Mouse (Mus musculus) midbrain, postnatal 0 days (tissue): ENCODE results near the gene Mllt6. TPM values are rescaled to one million over a fixed set of nuclear protein-coding genes. Genes with fewer than 3 reads are reported as not detected.

Experiments
- ATAC-seq: fragments of 200-750 bp; cut with Nextera tagmentation; 2 replicates; pipeline ENCODE4 v1.8.0; 2017; ENCODE audit warnings: moderate number of reproducible peaks, mild to moderate bottlenecking, moderate TSS enrichment, moderate library complexity; ENCODE audit not compliant: low FRiP score
- DNase-seq: peaks from one replicate; pipeline ENCODE4 v3.0.0-alpha.2; 2015; ENCODE audit warnings: low spot score
- H3K27ac ChIP-seq: fragments of 300-500 bp; sonication (generic); 2 replicates; pipeline ENCODE4 v1.5.1; 2014; ENCODE audit warnings: low read depth, mild to moderate bottlenecking, low read length, mixed read lengths
- H3K27me3 ChIP-seq: fragments of 300-500 bp; sonication (generic); 2 replicates; pipeline ENCODE4 v1.6.1; 2014; ENCODE audit warnings: low read length, control low read depth, mixed read lengths; ENCODE audit not compliant: insufficient read depth
- H3K36me3 ChIP-seq: fragments of 300-500 bp; sonication (generic); 2 replicates; pipeline ENCODE4 v1.6.1; 2014; ENCODE audit warnings: low read length, control low read depth, mixed read lengths; ENCODE audit not compliant: insufficient read depth
- H3K4me1 ChIP-seq: fragments of 300-500 bp; sonication (generic); 2 replicates; pipeline ENCODE4 v1.6.1; 2014; ENCODE audit warnings: mild to moderate bottlenecking, control low read depth, antibody characterized with exemption, low read length, mixed read lengths; ENCODE audit not compliant: insufficient read depth
- H3K4me2 ChIP-seq: fragments of 300-500 bp; sonication (generic); 2 replicates; pipeline ENCODE4 v1.6.1; 2014; ENCODE audit warnings: low read depth, mild to moderate bottlenecking, low read length, mixed read lengths; ENCODE audit not compliant: poor library complexity, severe bottlenecking
- H3K4me3 ChIP-seq: fragments of 300-500 bp; sonication (generic); 2 replicates; pipeline ENCODE4 v1.5.1; 2014; ENCODE audit warnings: low read depth, mild to moderate bottlenecking, low read length, moderate library complexity
- H3K9ac ChIP-seq: fragments of 300-500 bp; sonication (generic); replicated peaks from 2 replicates; pipeline ENCODE4 v1.6.1; 2014; ENCODE audit warnings: mild to moderate bottlenecking, low read length, moderate library complexity, mixed read lengths; ENCODE audit not compliant: poor library complexity, severe bottlenecking
- H3K9me3 ChIP-seq: fragments of 300-500 bp; sonication (generic); 2 replicates; pipeline ENCODE4 v1.6.1; 2016; ENCODE audit warnings: low read length, control low read depth
- CTCF ChIP-seq: IDR thresholded peaks from 2 replicates; pipeline ENCODE4 v1.5.1; 2016; ENCODE audit warnings: antibody characterized with exemption, mild to moderate bottlenecking
- WGBS: fragments of 180-500 bp; shearing (Covaris S2); extraction: QIAGEN DNeasy Blood & Tissue Kit; methylation state at CpG from one replicate; pipeline ENCODE4 v1.1.7; 2014; 5-methylcytosine and 5-hydroxymethylcytosine counted together
- polyA plus RNA-seq: library from polyadenylated mRNA; unstranded; fragments of >200 nt; fragmentation: Nextera tagmentation; extraction: Ambion mirVana; gene quantifications from 2 replicates; pipeline ENCODE4 v1.2.1, GENCODE M21; 2015
- total RNA-seq: library from RNA; depleted of rRNA; stranded (reverse); fragments of >200 nt; gene quantifications from 2 replicates; pipeline ENCODE4 v1.2.3, GENCODE M21; 2014

Gene Mllt6
- total and polyA plus RNA-seq, 2 experiments from 2014 or later = 1.7 to 52.8 TPM

DNA sequence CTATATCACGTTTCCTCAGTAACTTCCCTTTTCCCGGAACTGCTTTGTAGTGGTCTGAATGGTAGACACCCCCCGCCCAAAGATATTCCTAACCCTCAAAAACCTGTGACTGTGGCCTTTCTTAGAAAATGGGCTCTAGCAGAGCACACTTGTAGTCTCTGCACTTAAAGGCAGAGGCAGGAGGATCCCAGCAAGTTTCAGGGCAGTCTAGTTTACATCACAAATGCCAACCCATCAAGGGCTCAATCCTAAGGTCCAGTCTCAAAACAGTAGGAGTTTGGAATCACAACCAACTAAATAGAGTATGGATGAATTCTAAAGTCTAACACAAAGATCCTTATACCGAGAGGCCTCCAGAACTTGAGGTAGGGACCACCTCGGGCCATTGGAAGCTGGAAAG is 37.7 kb upstream of the Mllt6 start:
- Histone ChIP-seq H3K4me3 (no peak overlapping the region), H3K9ac (no peak overlapping the region), H3K27me3 (peaks cover 34% of the 10 kb centered on the region), H3K9me3 (no peaks in the 10 kb centered on the region), H3K4me2 (no peak overlapping the region), H3K36me3 (no peaks in the 10 kb centered on the region), H3K27ac (no peak overlapping the region), H3K4me1 (no peaks in the 10 kb centered on the region)
- WGBS = 71% methylated on average over 5 of the region's 5 CpGs
- no peak for DNase-seq
- no peak for ATAC-seq
- TF ChIP-seq CTCF = no peak

- H3K4me2 ChIP-seq = no peak overlapping the region
- WGBS = 8% methylated on average over 13 of the region's 13 CpGs
Measured at GRCm38 (mm10) chr11:97626431-97626830, 36.8 kb upstream of the Mllt6 start.

GRCm38 (mm10) chr11:97626850-97627249 is 36.4 kb upstream of the Mllt6 start:
- 18% methylated on average over 10 of the region's 10 CpGs for WGBS
- Histone ChIP-seq H3K36me3 (no peaks in the 10 kb centered on the region), H3K4me2 (no peak overlapping the region), H3K27me3 (peaks cover 47% of the 10 kb centered on the region), H3K9ac (no peak overlapping the region), H3K9me3 (no peaks in the 10 kb centered on the region), H3K4me3 (no peak overlapping the region), H3K4me1 (no peaks in the 10 kb centered on the region), H3K27ac (no peak overlapping the region)
- no peak for ATAC-seq
- DNase-seq = no peak
- TF ChIP-seq CTCF = no peak

More at GRCm38 (mm10) chr11:97626431-97626830, 36.8 kb upstream of the Mllt6 start:
- no peak for DNase-seq
- Histone ChIP-seq H3K27ac (no peak overlapping the region), H3K9ac (no peak overlapping the region), H3K9me3 (no peaks in the 10 kb centered on the region), H3K4me3 (no peak overlapping the region), H3K36me3 (no peaks in the 10 kb centered on the region), H3K4me1 (no peaks in the 10 kb centered on the region), H3K27me3 (peaks cover 43% of the 10 kb centered on the region)
- no peak for ATAC-seq
- no peak for TF ChIP-seq CTCF

GRCm38 (mm10) chr11:97627556-97628302 is 35.5 kb upstream of the Mllt6 start:
- Histone ChIP-seq H3K27me3 (peaks cover 47% of the 10 kb centered on the region), H3K9me3 (no peaks in the 10 kb centered on the region), H3K9ac (no peak overlapping the region), H3K4me2 (0 out of 2 replicates have a peak overlapping the region, but pooled peaks have one; percentile 84), H3K27ac (no peak overlapping the region), H3K4me1 (no peaks in the 10 kb centered on the region), H3K4me3 (peak overlapping the region; percentile 65; the same call in 1 of the 2 replicates), H3K36me3 (no peaks in the 10 kb centered on the region)
- ATAC-seq (no peak), DNase-seq (no peak)
- 3% methylated on average over 30 of the region's 30 CpGs for WGBS
- TF ChIP-seq CTCF = no peak

GRCm38 (mm10) chr11:97628303-97628567 is 35.0 kb upstream of the Mllt6 start:
- no peak for TF ChIP-seq CTCF
- H3K9ac ChIP-seq = no peak overlapping the region

More at GRCm38 (mm10) chr11:97628303-97628567, 35.0 kb upstream of the Mllt6 start:
- WGBS = 0% methylated on average over 28 of the region's 28 CpGs
- H3K9me3 ChIP-seq = no peaks in the 10 kb centered on the region
- peak overlapping the region; percentile 84; the same call in 1 of the 2 replicates for H3K4me2 ChIP-seq
- H3K4me3 ChIP-seq = peak overlapping the region; percentile 65
- ATAC-seq (no peak), DNase-seq (no peak)
- no peaks in the 10 kb centered on the region for H3K4me1 ChIP-seq
- H3K27ac ChIP-seq = no peak overlapping the region
- H3K36me3 ChIP-seq = no peaks in the 10 kb centered on the region
- peaks cover 47% of the 10 kb centered on the region for H3K27me3 ChIP-seq
